Mouse (Mus musculus): ENCODE measurements at regions not wholly inside any gene's neighbourhood (a gene's known extent, or its start where the extent isn't known, plus 50 kb on each side); places are given as distances from the start of the nearest gene placed in this dataset.

- Histone ChIP-seq H3K27ac (ENCODE audit: control insufficient read depth, low read depth, low read length) (no peak overlapping the region), H3K4me3 (ENCODE audit: control insufficient read depth in 1 of 2, insufficient read depth in 1 of 2, low read depth in 2 of 2, low read length in 2 of 2) (no peak overlapping the region), H3K9me3 (replicated peaks; ENCODE audit: insufficient read depth, low read length) (no peaks in the 10 kb centered on the region), H3K4me1 (ENCODE audit: control insufficient read depth in 1 of 2, insufficient read depth in 2 of 2, low read length in 2 of 2) (no peaks in the 10 kb centered on the region), H3K9ac (ENCODE audit: control insufficient read depth, low read depth, low read length, poor library complexity, severe bottlenecking) (no peak overlapping the region), H3K36me3 (ENCODE audit: control insufficient read depth in 1 of 2, insufficient read depth in 2 of 2, low read length in 2 of 2) (no peaks in the 10 kb centered on the region), H3K27me3 (ENCODE audit: control insufficient read depth in 1 of 2, insufficient read depth in 2 of 2, low read length in 2 of 2) (no peaks in the 10 kb centered on the region), H3K79me2 (ENCODE audit: control insufficient read depth, insufficient read depth, low read length, poor library complexity) (no peaks in the 10 kb centered on the region)
- no peak for DNase-seq (ENCODE audit: low read depth, low spot score)
- no peak for TF ChIP-seq RCOR1 (IDR thresholded peaks at IDR 0.05; ENCODE audit: low read depth, low read length)
- TF ChIP-seq ZKSCAN1 (IDR thresholded peaks at IDR 0.05; ENCODE audit: low read depth, low read length), result no peak
- no peak for TF ChIP-seq USF2 (IDR thresholded peaks at IDR 0.05; ENCODE audit: borderline replicate concordance in 1 of 2, insufficient read depth in 1 of 2, low read depth in 1 of 2, low read length in 2 of 2)
- TF ChIP-seq SIN3A (IDR thresholded peaks at IDR 0.05; ENCODE audit: low read length), result no peak
Measured at GRCm38 (mm10) chr7:124836531-124836930, 607.9 kb upstream of the Kdm8 start.

GRCm38 (mm10) chr7:124855056-124855455 is 589.4 kb upstream of the Kdm8 start:
- H3K4me1 ChIP-seq (ENCODE audit: control insufficient read depth in 1 of 2, insufficient read depth in 2 of 2, low read length in 2 of 2), result no peaks in the 10 kb centered on the region
- no peak overlapping the region for H3K9ac ChIP-seq (ENCODE audit: control insufficient read depth, low read depth, low read length, poor library complexity, severe bottlenecking)
- no peaks in the 10 kb centered on the region for H3K9me3 ChIP-seq (replicated peaks; ENCODE audit: insufficient read depth, low read length)
- DNase-seq (ENCODE audit: low read depth, low spot score), result no peak
- no peaks in the 10 kb centered on the region for H3K27me3 ChIP-seq (ENCODE audit: control insufficient read depth in 1 of 2, insufficient read depth in 2 of 2, low read length in 2 of 2)
- TF ChIP-seq MXI1 (IDR thresholded peaks at IDR 0.05; ENCODE audit: low read depth, low read length) (no peak), TCF12 (IDR thresholded peaks at IDR 0.05; ENCODE audit: low read depth, low read length) (no peak), MAFK (IDR thresholded peaks at IDR 0.05; ENCODE audit: borderline replicate concordance, low read depth, low read length) (no peak), EP300 (IDR thresholded peaks at IDR 0.05; ENCODE audit: low read depth in 1 of 2, low read length in 2 of 2) (no peak), MAX (IDR thresholded peaks at IDR 0.05; ENCODE audit: low read length) (no peak), ETS1 (IDR thresholded peaks at IDR 0.05; ENCODE audit: low read depth, low read length) (no peak), TBP (IDR thresholded peaks at IDR 0.05; ENCODE audit: low read depth, low read length) (no peak), ZMIZ1 (IDR thresholded peaks at IDR 0.05; ENCODE audit: low read depth, low read length) (no peak), NRF1 (IDR thresholded peaks at IDR 0.05; ENCODE audit: insufficient read depth, low read depth, low read length, poor library complexity, severe bottlenecking) (no peak), GATA1 (IDR thresholded peaks at IDR 0.05; ENCODE audit: low read depth, low read length) (no peak), SMC3 (IDR thresholded peaks at IDR 0.05; ENCODE audit: low read depth, low read length) (no peak), HCFC1 (IDR thresholded peaks at IDR 0.05; ENCODE audit: low read depth, low read length) (no peak), MYB (IDR thresholded peaks at IDR 0.05; ENCODE audit: low read depth, low read length) (no peak), SIN3A (IDR thresholded peaks at IDR 0.05; ENCODE audit: low read length) (no peak), CHD1 (IDR thresholded peaks at IDR 0.05; ENCODE audit: low read depth, low read length) (no peak), USF2 (IDR thresholded peaks at IDR 0.05; ENCODE audit: borderline replicate concordance in 1 of 2, insufficient read depth in 1 of 2, low read depth in 1 of 2, low read length in 2 of 2) (no peak), POLR2AphosphoS5 (IDR thresholded peaks at IDR 0.05; ENCODE audit: borderline replicate concordance, low read depth, low read length) (no peak), MYC (IDR thresholded peaks at IDR 0.05; ENCODE audit: low read depth, low read length) (no peak), POLR2AphosphoS2 (IDR thresholded peaks at IDR 0.05; ENCODE audit: low read length) (no peak)
- H3K4me3 ChIP-seq (ENCODE audit: control insufficient read depth in 1 of 2, insufficient read depth in 1 of 2, low read depth in 2 of 2, low read length in 2 of 2), result no peak overlapping the region
- no peak overlapping the region for H3K27ac ChIP-seq (ENCODE audit: control insufficient read depth, low read depth, low read length)
- H3K79me2 ChIP-seq (ENCODE audit: control insufficient read depth, insufficient read depth, low read length, poor library complexity), result no peaks in the 10 kb centered on the region
- H3K36me3 ChIP-seq (ENCODE audit: control insufficient read depth in 1 of 2, insufficient read depth in 2 of 2, low read length in 2 of 2), result no peaks in the 10 kb centered on the region

Data from MEL (cell line).